Mouse (Mus musculus) hindbrain, embryonic 16.5 days (tissue): Measurements from ENCODE around the gene 2310022B05Rik. TPM values are rescaled to one million over a fixed set of nuclear protein-coding genes. Genes with fewer than 3 reads are reported as not detected.

Source experiments
- ATAC-seq: fragments of 200-750 bp; cut with Nextera tagmentation; 2 replicates; pipeline ENCODE4 v1.8.0; 2017; ENCODE audit warnings: moderate TSS enrichment, moderate library complexity
- H3K27ac ChIP-seq: fragments of 300-500 bp; sonication (generic); 2 replicates; pipeline ENCODE4 v1.5.1; 2014; ENCODE audit warnings: low read depth, mild to moderate bottlenecking, control low read depth, low read length, moderate library complexity
- H3K27me3 ChIP-seq: fragments of 300-500 bp; sonication (generic); replicated peaks from 2 replicates; pipeline ENCODE4 v1.6.1; 2014; ENCODE audit warnings: low read length; ENCODE audit not compliant: control insufficient read depth, insufficient read depth
- H3K36me3 ChIP-seq: fragments of 300-500 bp; sonication (generic); 2 replicates; pipeline ENCODE4 v1.6.1; 2014; ENCODE audit warnings: mild to moderate bottlenecking, low read length, moderate library complexity, mixed read lengths; ENCODE audit not compliant: control insufficient read depth, insufficient read depth
- H3K4me1 ChIP-seq: fragments of 300-500 bp; sonication (generic); 2 replicates; pipeline ENCODE4 v1.6.1; 2014; ENCODE audit warnings: low read depth, low read length; ENCODE audit not compliant: control insufficient read depth, insufficient read depth
- H3K4me2 ChIP-seq: fragments of 300-500 bp; sonication (generic); 2 replicates; pipeline ENCODE4 v1.6.1; 2014; ENCODE audit warnings: mild to moderate bottlenecking, low read length, control low read depth, moderate library complexity
- H3K4me3 ChIP-seq: fragments of 300-500 bp; sonication (generic); 2 replicates; pipeline ENCODE4 v1.5.1; 2014; ENCODE audit warnings: mild to moderate bottlenecking, low read length, control low read depth, moderate library complexity
- H3K9ac ChIP-seq: fragments of 300-500 bp; sonication (generic); 2 replicates; pipeline ENCODE4 v1.6.1; 2014; ENCODE audit warnings: low read depth, mild to moderate bottlenecking, control low read depth, low read length, moderate library complexity
- H3K9me3 ChIP-seq: fragments of 300-500 bp; sonication (generic); 2 replicates; pipeline ENCODE4 v1.6.1; 2014; ENCODE audit warnings: mild to moderate bottlenecking, low read length, moderate library complexity; ENCODE audit not compliant: control insufficient read depth
- WGBS: fragments of 180-500 bp; shearing (Covaris S2); extraction: QIAGEN DNeasy Blood & Tissue Kit; methylation state at CpG from one replicate; pipeline ENCODE4 v1.1.7; 2014; 5-methylcytosine and 5-hydroxymethylcytosine counted together
- polyA plus RNA-seq: library from polyadenylated mRNA; unstranded; fragments of >200 nt; fragmentation: Nextera tagmentation; extraction: Ambion mirVana; gene quantifications from 2 replicates; pipeline ENCODE4 v1.2.1, GENCODE M21; 2015

Gene 2310022B05Rik
- polyA plus RNA-seq, 1 experiment from 2014 or later = 17.0 TPM

GRCm38 (mm10) chr8:124589393-124589792, 73.8 kb downstream of the 2310022B05Rik start:
- Histone ChIP-seq H3K27me3 (no peaks in the 10 kb centered on the region), H3K9me3 (no peaks in the 10 kb centered on the region), H3K9ac (no peak overlapping the region), H3K36me3 (no peaks in the 10 kb centered on the region), H3K4me3 (no peak overlapping the region), H3K4me2 (no peak overlapping the region), H3K4me1 (no peaks in the 10 kb centered on the region), H3K27ac (no peak overlapping the region)
- WGBS = 79% methylated on average over 4 of the region's 4 CpGs
- no peak for ATAC-seq

GRCm38 (mm10) chr8:124586556-124586955, 76.6 kb downstream of the 2310022B05Rik start:
- no peak for ATAC-seq
- Histone ChIP-seq H3K4me1 (no peaks in the 10 kb centered on the region), H3K9me3 (no peaks in the 10 kb centered on the region), H3K9ac (no peak overlapping the region), H3K27ac (no peak overlapping the region), H3K4me2 (no peak overlapping the region), H3K4me3 (no peak overlapping the region), H3K27me3 (no peaks in the 10 kb centered on the region), H3K36me3 (no peaks in the 10 kb centered on the region)
- WGBS = 78% methylated on average over 2 of the region's 2 CpGs

Other genes with a start within 250 kb of the 2310022B05Rik start
- 12.8 and 13.6 TPM in 2 replicates for gene Pgbd5, start 223.7 kb downstream of the 2310022B05Rik start, polyA plus RNA-seq
- 30.3 and 34.5 TPM in 2 replicates for gene Cog2, start 142.6 kb downstream of the 2310022B05Rik start, polyA plus RNA-seq
- gene Agt, start 93.7 kb downstream of the 2310022B05Rik start, polyA plus RNA-seq = 2.7 and 10.9 TPM in 2 replicates
- 0.15 and 0.34 TPM in 2 replicates for gene Capn9, start 87.3 kb downstream of the 2310022B05Rik start, polyA plus RNA-seq
- 61.6 and 62.4 TPM in 2 replicates for gene Ttc13, start 58.6 kb upstream of the 2310022B05Rik start, polyA plus RNA-seq
- 32.1 and 33.6 TPM in 2 replicates for gene Arv1, start 58.8 kb upstream of the 2310022B05Rik start, polyA plus RNA-seq
- 0.90 and 1.9 TPM in 2 replicates for gene Fam89a, start 88.5 kb upstream of the 2310022B05Rik start, polyA plus RNA-seq
- gene Trim67, start 129.7 kb upstream of the 2310022B05Rik start, polyA plus RNA-seq = 25.9 and 27.0 TPM in 2 replicates
- 73.8 and 79.9 TPM in 2 replicates for gene Gnpat, start 199.7 kb upstream of the 2310022B05Rik start, polyA plus RNA-seq
- 21.5 and 25.5 TPM in 2 replicates for gene 2810004N23Rik, start 199.8 kb upstream of the 2310022B05Rik start, polyA plus RNA-seq
- 11.7 and 14.8 TPM in 2 replicates for gene Exoc8, start 234.3 kb upstream of the 2310022B05Rik start, polyA plus RNA-seq
- 5.9 and 8.1 TPM in 2 replicates for gene Sprtn, start 234.5 kb upstream of the 2310022B05Rik start, polyA plus RNA-seq